Mouse (Mus musculus): ENCODE measurements around the gene 1700069L16Rik. TPM values are rescaled to one million over a fixed set of nuclear protein-coding genes. Genes with fewer than 3 reads are reported as not detected.

Gene 1700069L16Rik
- polyA plus RNA-seq, 1 experiment: not detected

DNA sequence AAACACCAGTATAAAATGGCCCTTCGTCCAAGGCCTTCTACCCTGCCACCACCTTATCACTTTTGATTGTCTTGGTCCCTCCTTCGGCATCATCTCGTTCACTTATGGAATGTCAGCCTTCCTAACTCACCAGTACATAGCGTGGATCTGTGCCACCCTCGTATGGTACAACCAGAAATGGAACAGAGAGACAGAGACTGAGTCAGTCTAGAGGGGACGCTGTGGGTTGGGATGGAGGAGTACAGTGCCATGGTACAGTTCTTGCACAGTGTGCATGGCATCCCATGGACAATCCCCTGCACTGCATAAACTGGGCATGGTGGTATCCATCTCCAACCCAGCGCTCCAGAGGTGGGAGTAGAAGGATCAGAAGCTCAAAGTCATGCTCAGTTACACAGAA lies 4.1 kb upstream of the 1700069L16Rik start:
- WGBS: 90% methylated on average over 7 of the region's 7 CpGs
- no peaks in the 10 kb centered on the region for H3K36me3 ChIP-seq (ENCODE audit: control insufficient read depth, insufficient read depth, low read length)
- H3K27ac ChIP-seq (ENCODE audit: control insufficient read depth, insufficient read depth, low read length): no peak overlapping the region
- no peak for DNase-seq
- TF ChIP-seq POLR2A (IDR thresholded peaks at IDR 0.05; ENCODE audit: control insufficient read depth, extremely low read depth, insufficient read depth, low read length, poor library complexity): no peak
- no peak for TF ChIP-seq CTCF (IDR thresholded peaks at IDR 0.05; ENCODE audit: borderline replicate concordance, control insufficient read depth, extremely low read depth, insufficient read depth, low read length, poor library complexity)
- no peaks in the 10 kb centered on the region for H3K4me1 ChIP-seq (replicated peaks; ENCODE audit: control insufficient read depth, insufficient read depth, low read length)
- H3K4me3 ChIP-seq (ENCODE audit: control insufficient read depth, insufficient read depth, low read length): no peak overlapping the region
- no peaks in the 10 kb centered on the region for H3K27me3 ChIP-seq (ENCODE audit: control insufficient read depth, insufficient read depth, low read length)

DNA sequence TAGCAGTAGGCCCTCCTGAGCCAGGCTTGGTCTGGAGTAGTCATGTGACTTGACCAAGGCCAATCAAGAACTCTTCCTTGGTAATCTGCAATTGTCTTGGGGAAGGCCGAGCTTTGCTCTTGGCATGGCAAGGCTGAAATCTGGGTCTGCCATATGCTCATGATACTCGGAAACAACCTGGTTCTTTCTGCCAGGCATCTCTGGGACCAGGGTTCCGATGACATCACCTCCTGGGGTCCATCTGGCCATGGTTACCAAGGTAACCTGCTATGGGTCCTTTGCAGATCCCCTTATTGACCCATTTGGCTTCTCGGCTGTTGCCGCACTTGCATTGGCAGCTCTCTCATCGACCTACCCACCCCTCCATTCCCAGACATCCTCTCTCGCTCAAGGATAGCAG lies 3.4 kb upstream of the 1700069L16Rik start:
- no peaks in the 10 kb centered on the region for H3K4me1 ChIP-seq (replicated peaks; ENCODE audit: control insufficient read depth, insufficient read depth, low read length)
- DNase-seq: no peak
- no peak for TF ChIP-seq POLR2A (IDR thresholded peaks at IDR 0.05; ENCODE audit: control insufficient read depth, extremely low read depth, insufficient read depth, low read length, poor library complexity)
- no peak for TF ChIP-seq CTCF (IDR thresholded peaks at IDR 0.05; ENCODE audit: borderline replicate concordance, control insufficient read depth, extremely low read depth, insufficient read depth, low read length, poor library complexity)
- no peaks in the 10 kb centered on the region for H3K36me3 ChIP-seq (ENCODE audit: control insufficient read depth, insufficient read depth, low read length)
- H3K4me3 ChIP-seq (ENCODE audit: control insufficient read depth, insufficient read depth, low read length): no peak overlapping the region
- WGBS: 87% methylated on average over 7 of the region's 7 CpGs
- H3K27ac ChIP-seq (ENCODE audit: control insufficient read depth, insufficient read depth, low read length): no peak overlapping the region
- H3K27me3 ChIP-seq (ENCODE audit: control insufficient read depth, insufficient read depth, low read length): no peaks in the 10 kb centered on the region

GRCm38 (mm10) chr5:113727238-113727637 lies 2.7 kb upstream of the 1700069L16Rik start:
- Histone ChIP-seq H3K4me3 (ENCODE audit: control insufficient read depth, insufficient read depth, low read length) (no peak overlapping the region), H3K36me3 (ENCODE audit: control insufficient read depth, insufficient read depth, low read length) (no peaks in the 10 kb centered on the region), H3K27ac (ENCODE audit: control insufficient read depth, insufficient read depth, low read length) (no peak overlapping the region), H3K27me3 (ENCODE audit: control insufficient read depth, insufficient read depth, low read length) (no peaks in the 10 kb centered on the region), H3K4me1 (replicated peaks; ENCODE audit: control insufficient read depth, insufficient read depth, low read length) (no peaks in the 10 kb centered on the region)
- no peak for TF ChIP-seq CTCF (IDR thresholded peaks at IDR 0.05; ENCODE audit: borderline replicate concordance, control insufficient read depth, extremely low read depth, insufficient read depth, low read length, poor library complexity)
- no peak for TF ChIP-seq POLR2A (IDR thresholded peaks at IDR 0.05; ENCODE audit: control insufficient read depth, extremely low read depth, insufficient read depth, low read length, poor library complexity)
- WGBS: 74% methylated on average over 12 of the region's 12 CpGs
- DNase-seq: no peak

DNA sequence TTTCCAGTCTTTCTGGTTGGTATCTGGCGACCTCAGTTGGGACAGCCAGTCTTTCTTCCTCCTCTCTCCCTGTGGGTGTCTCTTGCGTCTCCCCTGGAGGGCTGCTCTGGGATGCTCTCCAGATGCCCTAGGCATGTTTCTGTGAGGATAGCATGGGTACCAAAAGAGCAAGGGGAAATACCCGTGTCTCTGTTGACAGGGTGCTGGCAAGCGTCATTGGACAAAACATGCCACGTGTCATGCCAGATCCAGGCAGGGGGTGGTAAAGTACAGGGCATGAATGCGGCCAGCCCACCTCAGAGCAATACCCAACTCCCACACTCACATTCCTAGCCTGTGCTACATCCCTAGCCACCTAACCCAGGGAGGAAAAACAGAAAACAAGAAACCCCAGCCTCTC lies 2.0 kb upstream of the 1700069L16Rik start:
- Histone ChIP-seq H3K4me3 (ENCODE audit: control insufficient read depth, insufficient read depth, low read length) (no peak overlapping the region), H3K27ac (ENCODE audit: control insufficient read depth, insufficient read depth, low read length) (no peak overlapping the region), H3K36me3 (ENCODE audit: control insufficient read depth, insufficient read depth, low read length) (no peaks in the 10 kb centered on the region), H3K27me3 (ENCODE audit: control insufficient read depth, insufficient read depth, low read length) (no peaks in the 10 kb centered on the region), H3K4me1 (replicated peaks; ENCODE audit: control insufficient read depth, insufficient read depth, low read length) (no peaks in the 10 kb centered on the region)
- 76% methylated on average over 6 of the region's 6 CpGs for WGBS
- TF ChIP-seq POLR2A (IDR thresholded peaks at IDR 0.05; ENCODE audit: control insufficient read depth, extremely low read depth, insufficient read depth, low read length, poor library complexity) (no peak), CTCF (IDR thresholded peaks at IDR 0.05; ENCODE audit: borderline replicate concordance, control insufficient read depth, extremely low read depth, insufficient read depth, low read length, poor library complexity) (no peak)
- no peak for DNase-seq

DNA sequence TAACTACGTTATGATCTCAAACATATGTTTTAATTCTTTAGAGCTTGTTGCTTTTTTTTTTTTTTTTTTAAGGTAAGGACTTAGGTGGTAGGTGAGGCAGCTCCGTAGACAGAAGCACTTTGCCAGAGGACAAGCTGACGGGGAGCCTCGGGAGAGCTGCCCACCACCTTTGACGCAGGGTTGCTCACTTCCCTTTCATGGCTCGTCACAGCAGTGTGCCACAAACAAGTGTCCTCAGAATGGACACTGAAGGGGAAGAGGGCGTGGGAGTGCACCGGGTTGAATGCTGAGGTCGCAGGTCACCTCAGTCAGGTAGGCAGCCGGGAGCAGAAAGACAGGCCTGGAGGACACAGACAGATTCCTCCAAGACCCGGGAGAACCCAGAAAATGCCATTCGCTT lies 845 bp upstream of the 1700069L16Rik start:
- H3K4me3 ChIP-seq (ENCODE audit: control insufficient read depth, insufficient read depth, low read length): no peak overlapping the region
- H3K36me3 ChIP-seq (ENCODE audit: control insufficient read depth, insufficient read depth, low read length): no peaks in the 10 kb centered on the region
- no peak for TF ChIP-seq POLR2A (IDR thresholded peaks at IDR 0.05; ENCODE audit: control insufficient read depth, extremely low read depth, insufficient read depth, low read length, poor library complexity)
- TF ChIP-seq CTCF (IDR thresholded peaks at IDR 0.05; ENCODE audit: borderline replicate concordance, control insufficient read depth, extremely low read depth, insufficient read depth, low read length, poor library complexity): no peak
- 66% methylated on average over 12 of the region's 12 CpGs for WGBS
- no peaks in the 10 kb centered on the region for H3K27me3 ChIP-seq (ENCODE audit: control insufficient read depth, insufficient read depth, low read length)
- no peak for DNase-seq
- H3K4me1 ChIP-seq (replicated peaks; ENCODE audit: control insufficient read depth, insufficient read depth, low read length): no peaks in the 10 kb centered on the region
- H3K27ac ChIP-seq (ENCODE audit: control insufficient read depth, insufficient read depth, low read length): no peak overlapping the region

DNA sequence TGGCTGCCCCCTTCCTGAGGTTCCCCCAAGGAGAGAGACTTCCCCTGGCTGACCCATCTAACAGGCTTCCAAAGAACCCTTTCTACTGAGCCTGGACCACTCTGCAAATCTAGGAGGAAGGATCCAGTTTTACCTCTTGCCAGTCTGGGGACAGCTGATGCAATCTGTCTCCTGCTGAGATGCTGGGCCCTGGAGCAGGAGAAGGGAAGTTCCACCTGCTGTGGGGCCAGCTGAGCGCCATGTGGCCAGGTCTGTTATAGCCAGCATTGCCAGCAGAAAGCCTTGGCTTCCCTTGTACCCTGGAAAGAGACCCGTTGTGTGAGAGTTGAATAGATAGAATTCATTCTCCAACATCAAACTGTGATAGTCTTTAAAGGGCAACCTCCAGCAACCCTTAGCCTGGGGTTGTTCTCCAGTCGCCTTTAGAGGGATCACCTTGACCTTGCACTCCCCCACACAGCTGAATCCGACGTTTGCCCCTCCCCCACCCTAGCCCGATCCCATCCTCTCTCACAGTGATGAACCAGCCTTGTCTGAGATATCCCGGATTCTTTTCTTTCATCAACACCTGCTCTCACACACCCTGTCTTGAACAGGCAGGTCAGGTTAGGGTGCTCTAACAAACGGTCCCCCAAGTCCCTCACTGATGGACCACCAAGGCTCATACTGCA lies 870 bp downstream of the 1700069L16Rik start:
- WGBS: 46% methylated on average over 8 of the region's 8 CpGs
- no peak overlapping the region for H3K4me3 ChIP-seq (ENCODE audit: control insufficient read depth, insufficient read depth, low read length)
- no peak for DNase-seq
- no peaks in the 10 kb centered on the region for H3K4me1 ChIP-seq (replicated peaks; ENCODE audit: control insufficient read depth, insufficient read depth, low read length)
- no peak overlapping the region for H3K27ac ChIP-seq (ENCODE audit: control insufficient read depth, insufficient read depth, low read length)
- TF ChIP-seq CTCF (IDR thresholded peaks at IDR 0.05; ENCODE audit: borderline replicate concordance, control insufficient read depth, extremely low read depth, insufficient read depth, low read length, poor library complexity) (no peak), POLR2A (IDR thresholded peaks at IDR 0.05; ENCODE audit: control insufficient read depth, extremely low read depth, insufficient read depth, low read length, poor library complexity) (no peak)
- no peaks in the 10 kb centered on the region for H3K27me3 ChIP-seq (ENCODE audit: control insufficient read depth, insufficient read depth, low read length)
- H3K36me3 ChIP-seq (ENCODE audit: control insufficient read depth, insufficient read depth, low read length): no peaks in the 10 kb centered on the region

Data from thymus, adult 2 months (tissue).